Mouse (Mus musculus) heart, adult 2 months (tissue): ENCODE data around the gene Cpd.

Experiments used
- CTCF ChIP-seq: fragments of 200-600 bp; IDR thresholded peaks from 2 replicates; pipeline ENCODE4 v1.8.1; 2022; ENCODE audit warnings: antibody characterized with exemption, mild to moderate bottlenecking, moderate library complexity
- POLR2A ChIP-seq: fragments of 200-500 bp; IDR thresholded peaks from 2 replicates; pipeline ENCODE4 v1.6.1; 2011; ENCODE audit warnings: mild to moderate bottlenecking, low read depth, low read length, control low read depth; ENCODE audit not compliant: insufficient read depth

DNA sequence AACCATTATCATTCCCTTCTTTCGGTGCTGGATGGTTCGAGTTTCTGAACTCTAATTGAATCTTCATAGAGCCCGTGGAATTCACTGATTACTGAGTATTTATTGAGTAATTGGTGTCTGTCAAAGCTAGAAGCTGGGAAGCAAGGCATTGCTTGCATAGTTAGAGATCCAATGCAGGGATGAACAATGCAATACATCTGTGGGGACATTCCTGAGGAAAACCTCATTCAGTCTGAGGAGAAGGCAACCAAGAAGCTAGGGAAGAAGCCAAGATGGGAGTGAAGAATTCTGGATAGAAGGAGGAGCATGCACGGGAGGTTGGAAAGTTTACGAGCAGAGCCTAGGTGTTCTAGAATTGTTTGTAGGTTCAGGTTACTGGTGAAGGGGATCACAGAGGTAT lies 1.3 kb upstream of the Cpd start:
- no peak for TF ChIP-seq CTCF
- no peak for TF ChIP-seq POLR2A
